Mouse (Mus musculus) lung, postnatal 4 days (tissue): Measurements from ENCODE around the gene Nxt1.

ENCODE experiments used
- DNase-seq, 2 experiments: peaks; one replicate each; pipeline ENCODE4 v3.0.0; 2021

Nxt1 gene

DNA sequence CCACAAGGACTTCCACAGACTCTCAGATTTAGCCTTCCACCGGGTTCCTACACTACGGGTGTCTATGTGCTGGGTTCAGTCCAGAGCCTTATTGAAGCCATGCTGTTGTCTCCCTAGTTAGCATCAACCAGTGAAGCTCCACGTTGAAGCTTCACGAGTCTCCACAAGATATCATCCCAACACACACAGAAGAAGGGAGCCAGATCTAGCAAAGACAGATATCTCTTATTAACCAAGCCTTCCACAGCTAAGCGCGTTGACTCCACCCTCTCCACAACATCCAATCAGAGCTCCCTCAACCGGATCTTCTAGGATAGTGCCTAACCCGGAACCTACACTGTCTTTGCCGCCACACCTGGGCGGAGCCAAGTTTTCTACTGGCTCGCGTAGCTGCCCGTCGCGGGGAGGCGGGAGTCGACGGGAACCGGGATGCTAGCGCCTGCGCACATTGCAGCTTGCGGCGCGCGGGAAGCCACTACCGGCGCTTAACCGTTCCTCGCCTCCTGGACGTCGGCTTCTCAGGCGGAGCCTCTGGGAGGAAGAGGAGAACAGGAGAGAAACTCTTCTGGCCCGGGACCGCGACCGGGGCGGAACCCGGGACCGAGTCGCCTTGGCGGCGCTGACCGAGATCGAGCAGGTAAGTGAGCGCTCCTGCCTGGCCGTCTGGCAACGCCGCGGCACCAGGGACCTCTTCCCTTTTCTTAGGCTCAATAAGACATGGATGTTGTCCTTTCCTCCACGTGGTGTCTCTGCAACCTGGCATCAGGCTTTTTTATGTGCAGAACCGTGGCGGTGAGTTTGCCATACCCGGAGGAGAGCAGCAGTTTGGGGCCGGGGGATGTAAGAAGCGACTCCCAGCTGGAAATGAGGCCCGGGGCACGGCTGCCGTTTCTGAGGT is at the start of gene Nxt1:
Gene Nxt1 (plus strand): TSS at position 403 of the 898 bp plus-strand sequence.
- peak; percentile 99 to 100 for DNase-seq

- no peak for DNase-seq
Observed at GRCm38 (mm10) chr2:148623067-148623466, 49.3 kb upstream of the Nxt1 start.

- DNase-seq, result no peak
Observed at GRCm38 (mm10) chr2:148624484-148624883, 47.9 kb upstream of the Nxt1 start.

GRCm38 (mm10) chr2:148627011-148627471 is 45.4 kb upstream of the Nxt1 start:
- peak; percentile 25 to 64 for DNase-seq

GRCm38 (mm10) chr2:148631011-148631410 is 41.4 kb upstream of the Nxt1 start:
- DNase-seq, result no peak

DNA sequence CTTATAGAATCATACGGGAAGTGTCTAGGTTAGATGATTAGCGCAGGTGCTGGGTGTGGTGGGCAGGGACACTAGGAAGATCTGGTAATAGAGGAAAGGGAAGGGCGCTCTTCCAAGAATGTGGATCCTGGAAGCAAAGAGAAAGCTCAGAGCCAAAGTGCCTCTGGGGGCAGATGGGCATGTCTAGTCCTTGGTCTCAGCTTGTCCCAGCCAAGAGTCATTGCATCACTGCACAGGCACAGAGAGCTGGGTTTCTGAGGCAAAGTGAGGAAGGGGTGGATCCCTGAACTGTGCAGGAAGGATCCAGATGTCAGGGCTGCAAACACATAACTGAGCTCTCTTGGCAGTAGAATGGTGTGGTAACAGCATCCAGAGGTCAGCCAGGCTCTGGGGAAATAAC is 40.8 kb upstream of the Nxt1 start:
- peak in 1 of 2 experiments; percentile 19 for DNase-seq

- DNase-seq, result no peak
Observed at GRCm38 (mm10) chr2:148634466-148634865, 37.9 kb upstream of the Nxt1 start.

DNA sequence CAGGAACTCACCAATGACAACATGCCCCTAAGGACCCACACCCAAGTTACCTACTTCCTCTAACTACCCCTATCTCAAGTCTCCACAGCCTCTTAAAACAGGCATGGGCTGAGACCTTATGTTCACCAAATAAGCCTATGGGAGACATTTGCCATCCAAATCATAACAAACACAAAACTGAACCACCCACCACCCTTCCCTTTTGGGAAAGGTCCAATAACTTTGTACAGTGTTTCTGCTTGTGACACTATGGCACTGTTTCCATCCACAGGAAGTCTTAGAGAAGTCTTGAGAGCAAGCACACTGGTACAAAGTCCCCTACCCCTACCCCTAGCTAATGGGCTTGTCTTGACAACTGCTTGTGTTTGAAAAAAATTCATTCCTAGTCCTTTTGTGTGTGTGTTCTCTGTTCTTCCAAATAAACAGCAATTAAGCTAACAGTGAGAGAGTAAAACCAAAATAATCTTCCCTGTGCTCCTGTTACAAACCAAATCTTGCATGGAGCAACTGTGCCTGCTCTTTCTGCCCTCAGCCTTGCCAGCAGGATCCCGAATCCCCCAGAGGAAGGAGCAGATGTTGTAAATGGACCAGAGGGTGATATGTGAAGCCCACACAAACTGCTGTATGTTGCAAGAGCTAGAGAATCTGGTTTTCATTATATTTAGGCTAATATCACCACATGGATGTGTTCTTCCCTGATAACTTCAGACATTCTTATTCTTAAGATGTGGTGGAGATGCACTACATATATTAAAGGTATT is 29.6 kb upstream of the Nxt1 start:
- no peak for DNase-seq

GRCm38 (mm10) chr2:148644421-148645000 is 27.9 kb upstream of the Nxt1 start:
- no peak for DNase-seq

GRCm38 (mm10) chr2:148650587-148651357 is 21.6 kb upstream of the Nxt1 start:
- no peak for DNase-seq

- DNase-seq, result peak; percentile 37 to 79
Observed at GRCm38 (mm10) chr2:148654961-148655360, 17.4 kb upstream of the Nxt1 start.

DNA sequence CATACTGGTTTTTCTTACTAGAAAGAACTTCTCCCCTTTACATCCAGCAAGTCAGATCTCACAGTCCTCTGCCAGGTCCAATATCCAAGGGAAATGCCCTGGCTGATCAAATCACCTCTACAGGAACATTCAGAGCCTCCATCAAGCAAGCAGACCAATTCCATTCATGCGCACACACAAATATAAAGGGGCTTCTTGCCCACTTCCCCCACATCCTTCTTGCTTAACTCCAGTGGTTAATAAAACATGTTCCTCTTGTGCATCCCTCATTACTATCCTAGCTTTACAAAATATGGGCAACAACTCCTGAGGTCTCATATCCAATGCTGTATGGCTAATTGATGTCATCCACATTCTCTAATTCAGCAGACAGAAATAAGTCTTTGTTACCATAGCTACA is 8.9 kb upstream of the Nxt1 start:
- DNase-seq, result no peak

- peak; percentile 59 to 71 for DNase-seq
Observed at GRCm38 (mm10) chr2:148677801-148678200, 5.4 kb downstream of the Nxt1 start.

DNA sequence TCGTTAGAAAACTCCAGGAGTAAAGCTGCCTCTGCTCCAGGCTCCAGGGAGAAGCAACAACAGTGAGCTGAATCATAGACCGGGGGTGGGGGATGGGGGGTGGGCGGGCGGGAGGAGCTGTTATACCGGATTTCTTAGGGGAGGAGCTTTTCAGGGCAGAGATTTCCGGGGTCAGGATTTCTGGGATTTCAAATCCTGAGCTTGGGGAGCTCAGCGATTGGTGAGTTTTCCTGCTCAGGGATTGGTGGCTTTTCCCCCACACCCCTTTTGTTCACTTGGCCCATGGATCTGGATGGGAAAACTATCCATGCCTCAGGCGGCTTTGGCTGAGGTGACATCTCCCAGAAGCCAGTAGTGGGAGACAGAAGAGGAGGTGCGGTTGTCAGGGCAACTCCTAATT is 6.9 kb downstream of the Nxt1 start:
- peak; percentile 46 to 65 for DNase-seq

DNA sequence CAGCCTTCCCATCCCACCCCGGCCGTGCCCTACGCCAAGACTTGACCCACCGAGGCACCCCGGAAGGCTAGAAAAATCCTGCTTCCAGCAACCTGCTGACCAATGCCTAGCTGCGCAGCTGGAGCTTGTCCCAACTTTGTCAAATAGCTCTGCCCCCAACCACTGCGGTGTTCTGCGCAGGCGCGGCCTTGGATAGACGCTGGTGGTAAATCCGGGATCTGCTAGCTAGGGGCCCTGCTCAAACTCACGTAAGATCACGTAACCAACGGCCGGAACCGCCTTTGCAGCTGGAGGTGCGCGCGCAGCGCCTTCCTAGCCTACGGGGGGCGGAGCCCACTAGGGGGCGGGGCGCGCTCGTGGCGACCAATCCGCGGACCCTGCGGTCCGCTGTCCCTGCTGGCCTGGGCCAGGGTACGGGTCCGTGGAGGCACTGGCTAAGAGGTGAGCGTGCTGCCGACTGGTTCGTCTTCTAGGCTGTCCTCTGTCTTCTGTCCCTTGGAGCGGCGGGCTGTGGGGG is 8.4 kb downstream of the Nxt1 start, which contains the start of gene Gzf1:
Gene Gzf1 (plus strand): TSS at position 249 of the 517 bp plus-strand sequence.
- DNase-seq, result peak; percentile 100

DNA sequence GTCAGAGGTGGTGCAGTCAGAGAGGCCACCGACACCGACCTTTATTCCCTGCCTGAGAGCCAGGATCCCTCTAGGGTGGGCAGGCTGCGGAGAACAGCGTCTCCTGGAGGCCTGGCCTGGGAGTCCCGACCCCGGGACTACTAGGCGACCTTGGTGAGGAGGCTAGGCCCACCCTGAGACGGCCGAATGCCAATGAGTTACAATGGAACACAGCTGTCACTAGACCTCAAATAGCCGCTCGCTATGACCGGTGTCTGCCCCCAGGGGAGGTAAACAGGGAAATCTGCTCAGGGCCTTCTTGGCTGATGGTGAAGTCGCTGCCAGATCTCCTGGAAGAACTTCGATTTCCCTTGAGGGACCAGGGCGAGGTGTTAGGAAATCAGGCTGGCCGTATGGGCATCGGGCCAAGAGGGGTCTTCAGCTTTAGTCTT is 9.1 kb downstream of the Nxt1 start:
- peak; percentile 73 to 76 for DNase-seq

- DNase-seq, result no peak
Observed at GRCm38 (mm10) chr2:148683031-148683430, 10.6 kb downstream of the Nxt1 start.

DNA sequence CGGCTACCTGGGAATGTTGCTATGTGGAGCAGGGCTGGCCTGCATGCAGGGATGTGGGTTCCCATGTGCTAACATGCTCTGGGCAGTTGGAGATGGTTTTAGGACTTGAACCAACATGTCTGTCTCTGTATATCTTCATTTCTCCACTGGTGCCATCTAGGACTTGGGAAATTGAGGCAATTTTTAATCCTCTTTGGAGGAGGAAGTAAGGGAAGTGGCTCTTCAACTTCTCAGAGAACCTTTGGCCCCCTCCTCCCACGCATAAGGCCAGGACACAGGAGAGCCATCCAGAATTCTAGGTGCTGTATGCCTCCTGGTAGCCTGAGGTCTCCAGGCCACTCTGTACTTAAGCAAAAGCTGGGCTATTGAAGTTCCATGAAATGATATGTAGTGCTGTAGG is 12.6 kb downstream of the Nxt1 start:
- DNase-seq, result no peak

DNA sequence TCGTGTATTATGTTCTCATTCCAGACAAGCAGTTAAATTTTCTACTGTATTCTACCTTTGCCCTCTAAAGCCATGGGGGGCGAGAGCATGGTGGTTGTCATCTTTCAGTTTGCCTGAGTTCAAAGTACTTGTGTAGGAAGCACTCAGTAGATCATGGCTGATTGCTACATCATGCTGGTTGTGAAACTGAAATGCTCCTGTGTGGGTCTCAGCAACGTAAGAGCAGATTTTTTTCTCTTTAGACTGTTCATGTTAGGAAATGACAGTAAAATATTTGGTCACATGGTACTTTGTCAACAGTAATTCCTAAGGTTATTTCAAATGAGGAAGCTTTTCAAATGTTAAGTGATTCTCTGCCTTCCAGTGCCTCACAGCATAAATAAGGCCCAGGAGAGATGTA is 13.3 kb downstream of the Nxt1 start:
- DNase-seq, result peak in 1 of 2 experiments; percentile 54

GRCm38 (mm10) chr2:148686862-148687261 is 14.5 kb downstream of the Nxt1 start:
- DNase-seq, result peak in 1 of 2 experiments; percentile 32

DNA sequence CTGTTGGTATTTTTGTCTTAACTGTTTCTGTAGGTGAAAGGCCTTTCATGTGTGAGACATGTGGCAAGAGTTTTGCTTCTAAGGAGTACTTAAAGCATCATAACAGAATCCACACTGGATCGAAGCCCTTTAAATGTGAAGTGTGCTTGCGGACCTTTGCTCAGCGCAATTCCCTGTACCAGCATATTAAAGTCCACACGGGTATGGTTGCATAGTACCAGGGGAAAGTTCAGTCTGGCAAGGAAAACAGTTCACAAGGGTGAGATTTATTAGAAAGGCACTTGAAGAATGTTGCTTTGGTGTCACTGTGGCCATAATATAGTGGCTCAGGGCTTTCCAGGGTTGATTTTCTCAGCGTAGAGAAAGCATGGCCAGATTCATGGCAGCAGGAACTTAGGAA is 15.6 kb downstream of the Nxt1 start:
- DNase-seq, result no peak
